Mouse (Mus musculus) adrenal gland, postnatal 14 days (tissue): ENCODE measurements around the gene Utp20. TPM values are rescaled to one million over a fixed set of nuclear protein-coding genes. Genes with fewer than 3 reads are reported as not detected.

Experiments used
- DNase-seq: peaks from one replicate; pipeline ENCODE4 v3.0.0; 2021; ENCODE audit warnings: mixed read lengths
- total RNA-seq: library from RNA; stranded (reverse); gene quantifications from 2 replicates; pipeline ENCODE4 v1.2.3, GENCODE M21; 2021

The Utp20 gene
- total RNA-seq, 1 experiment from 2014 or later: 27.1 TPM

DNA sequence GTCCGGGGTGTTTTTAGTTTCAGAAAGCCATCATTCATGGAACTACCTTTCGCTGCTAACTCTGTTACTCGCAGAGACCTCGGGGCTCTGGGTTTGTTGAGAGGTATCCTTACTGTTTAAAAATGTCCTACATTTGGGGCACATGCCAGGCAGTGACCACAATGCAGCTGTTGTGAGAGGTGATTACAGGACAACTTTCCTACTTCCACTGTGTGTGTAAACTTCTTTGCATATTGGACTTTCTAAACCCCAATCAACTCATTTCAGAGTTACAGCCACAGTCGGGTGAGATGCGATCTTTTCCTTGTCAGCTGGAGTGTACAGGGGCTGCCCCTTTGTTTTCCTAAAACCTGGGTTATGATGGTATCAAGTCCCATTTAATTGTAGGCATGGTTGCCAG lies 111.0 kb downstream of the Utp20 start:
- DNase-seq: no peak

DNA sequence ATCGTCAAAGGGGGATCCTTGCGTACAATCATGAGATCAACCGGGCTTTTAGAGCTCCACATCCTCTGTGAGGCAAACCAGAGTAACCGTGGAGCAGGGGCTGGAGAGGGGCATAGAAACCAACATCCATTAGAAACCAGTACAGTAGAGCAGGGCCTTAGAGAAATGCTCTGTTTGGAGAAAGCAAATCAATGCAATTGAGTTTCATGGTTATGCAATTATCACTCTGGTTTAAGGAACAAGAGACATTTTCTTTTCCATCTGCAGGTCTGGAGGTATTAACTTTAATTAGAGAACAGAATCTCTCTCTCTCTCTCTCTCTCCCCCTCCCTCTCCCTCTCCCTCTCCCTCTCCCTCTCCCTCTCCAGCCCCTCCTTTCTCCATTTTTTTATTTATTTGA lies 111.9 kb downstream of the Utp20 start:
- no peak for DNase-seq

GRCm38 (mm10) chr10:88712359-88712758 lies 114.2 kb downstream of the Utp20 start:
- DNase-seq: no peak

DNA sequence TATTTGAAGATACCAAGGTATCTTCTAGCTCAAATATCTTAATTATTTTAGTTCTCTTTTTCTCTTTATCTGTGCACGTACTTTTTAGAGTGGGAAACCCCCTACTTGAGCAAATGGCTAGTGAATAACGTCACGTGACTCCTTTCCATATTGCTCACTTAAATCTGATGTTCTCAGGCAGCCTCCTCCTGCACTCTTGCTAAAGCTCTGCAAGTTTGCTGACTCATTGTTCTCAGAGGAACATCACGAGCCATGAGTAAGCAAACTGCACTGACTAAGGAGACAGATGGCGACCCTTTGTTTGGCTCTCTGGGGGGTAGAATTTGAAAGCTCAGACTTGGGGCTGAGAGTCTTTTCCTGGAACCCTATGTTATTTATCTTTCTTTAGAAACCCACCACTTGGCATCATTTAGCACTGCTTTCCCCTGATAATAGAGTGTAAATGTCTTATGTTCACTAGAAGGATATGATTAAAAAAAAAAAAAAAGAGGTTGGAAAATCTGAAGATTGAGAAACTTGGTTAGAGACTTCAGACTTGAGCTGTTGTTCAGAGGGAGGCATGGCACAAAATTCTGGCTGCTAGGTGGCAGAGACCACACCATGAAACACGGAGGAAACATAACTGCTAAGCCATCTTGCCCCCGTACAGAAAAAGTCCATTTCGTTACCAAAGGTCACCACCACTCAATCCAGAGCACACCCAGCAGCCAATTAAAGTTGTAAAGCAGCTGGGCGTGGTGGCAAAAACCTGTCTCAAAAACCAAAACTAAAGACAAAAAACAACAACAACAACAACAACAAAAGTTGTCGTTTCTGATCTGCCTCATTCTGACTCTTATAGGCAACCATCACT lies 117.7 kb downstream of the Utp20 start:
- no peak for DNase-seq

GRCm38 (mm10) chr10:88700938-88701337 lies 125.7 kb downstream of the Utp20 start:
- no peak for DNase-seq

Other genes starting within 250 kb of the Utp20 start
- gene Mybpc1, start 221.7 kb downstream of the Utp20 start, total RNA-seq: 0.68 and 0.96 TPM in 2 replicates
- gene Spic, start 141.8 kb downstream of the Utp20 start, total RNA-seq: 2.6 and 2.8 TPM in 2 replicates
- gene Arl1, start 95.9 kb downstream of the Utp20 start, total RNA-seq: 89.2 and 93.7 TPM in 2 replicates
- 0.07 and 0.11 TPM in 2 replicates for gene Slc5a8, start 59.2 kb upstream of the Utp20 start, total RNA-seq